21 mouse cellular contexts compared by ENCODE assay signal in genomic region chr17:50062649-50063048, GRCm38 (mm10).
DNase-seq lines count a peak whose midpoint lies in the region; ATAC-seq and TF ChIP-seq lines count a peak whose summit lies in the region.
"Had no signal": no experiment of that assay in that cellular context is flagged by ENCODE, and none has a peak within 500 bp of the region (broad histone marks: within the 10 kb centered on the region; RNA-seq: fewer than 3 reads in every experiment).

No protein-coding gene starts in this region.

- H3K4me2 ChIP-seq in lung, postnatal 0 days (replicated peaks; ENCODE audit: low read depth, low read length): no peak overlapping the region
- H3K4me2 ChIP-seq: forebrain, embryonic 15.5 days; hindbrain, embryonic 14.5 days; limb, embryonic 15.5 days had no signal

- no peaks in the 10 kb centered on the region for H3K36me3 ChIP-seq in lung, postnatal 0 days (ENCODE audit: insufficient read depth, low read length)
- H3K36me3 ChIP-seq: forebrain, embryonic 15.5 days; limb, embryonic 15.5 days had no signal

- WGBS in lung, postnatal 0 days: 31% methylated on average over 4 of the region's 4 CpGs

- no peaks in the 10 kb centered on the region for H3K27me3 ChIP-seq in lung, postnatal 0 days (replicated peaks; ENCODE audit: insufficient read depth, low read length)
- H3K27me3 ChIP-seq: forebrain, embryonic 15.5 days; limb, embryonic 15.5 days; megakaryocyte, embryonic 14.5 days had no signal

- intact Hi-C loops in heart, postnatal 14 days (cut with DNase I): no loop called here
- intact Hi-C loops in left cerebral cortex, postnatal 10 days (cut with DNase I): no loop called here

- TF ChIP-seq CTCF in lung, postnatal 0 days (IDR thresholded peaks at IDR 0.05): no peak

- H3K4me3 ChIP-seq in lung, postnatal 0 days (ENCODE audit: low read depth, low read length): no peak overlapping the region
- H3K4me3 ChIP-seq: forebrain, embryonic 15.5 days; layer of hippocampus, adult 2 months; limb, embryonic 15.5 days; megakaryocyte, embryonic 14.5 days; myocyte had no signal

- no peak overlapping the region for H3K27ac ChIP-seq in lung, postnatal 0 days (ENCODE audit: low read length)
- H3K27ac ChIP-seq: forebrain, embryonic 15.5 days; hindbrain, embryonic 14.5 days; layer of hippocampus, adult 2 months; limb, embryonic 15.5 days had no signal

- peak; percentile 61 for ATAC-seq in lung, postnatal 0 days
- ATAC-seq: forebrain, embryonic 15.5 days had no signal

- no peak overlapping the region for H3K9ac ChIP-seq in lung, postnatal 0 days (replicated peaks; ENCODE audit: low read depth)
- H3K9ac ChIP-seq: forebrain, embryonic 15.5 days; hindbrain, embryonic 14.5 days; limb, embryonic 15.5 days had no signal

- TF ChIP-seq EP300 in lung, postnatal 0 days (IDR thresholded peaks at IDR 0.05): 0 out of 2 replicates have a peak, but pooled peaks have one; percentile 29

- no peaks in the 10 kb centered on the region for H3K4me1 ChIP-seq in lung, postnatal 0 days (ENCODE audit: insufficient read depth, low read depth, low read length)
- H3K4me1 ChIP-seq: limb, embryonic 15.5 days had no signal

- no peaks in the 10 kb centered on the region for H3K9me3 ChIP-seq in lung, postnatal 0 days (ENCODE audit: low read length)
- H3K9me3 ChIP-seq: forebrain, embryonic 15.5 days; limb, embryonic 15.5 days had no signal

- peak; percentile 11 for DNase-seq in adipocyte (ENCODE audit: low spot score)
- DNase-seq in heart, adult 9 months (ENCODE audit: low spot score in 2 of 2): peak; percentile 66 to 80
- peak; percentile 38 to 72 for DNase-seq in heart, postnatal 14 days
- peak; percentile 30 for DNase-seq in lung, postnatal 0 days (ENCODE audit: low spot score)
- DNase-seq in cerebellum, adult 8-10 months: no peak
- no peak for DNase-seq in right cerebral cortex, adult 18-20 months
- no peak for DNase-seq in right cerebral cortex, adult 2 months (ENCODE audit: low spot score in 2 of 2)
- no peak for DNase-seq in left cerebral cortex, postnatal 10 days (ENCODE audit: extremely low spot score in 1 of 2, low spot score in 2 of 2)
- DNase-seq: adrenal gland, postnatal 14 days; cerebellum, postnatal 14 days; kidney, adult 8-10 months; kidney, postnatal 14 days; layer of hippocampus, postnatal 36 days; midbrain, embryonic 14.5 days; thymus, postnatal 4 days had no signal

Comparison
In these comparisons a context has a peak if more than half of its experiments do, and no peak if none do; other contexts are left out.
1. DNase-seq: peak in adipocyte (single experiment), heart, adult 9 months (2 of 2), heart, postnatal 14 days (2 of 2) and lung, postnatal 0 days (single experiment); none in cerebellum, adult 8-10 months (single experiment), right cerebral cortex, adult 18-20 months (single experiment), right cerebral cortex, adult 2 months (0 of 2) and left cerebral cortex, postnatal 10 days (0 of 2).